Mouse (Mus musculus) midbrain, embryonic 12.5 days (tissue): ENCODE measurements at regions not wholly inside any gene's neighbourhood (a gene's known extent, or its start where the extent isn't known, plus 50 kb on each side); places are given as distances from the start of the nearest gene placed in this dataset.
"Not testable (repeated sequence)": the region's sequence is repeated elsewhere in the genome, so short reads cannot be mapped to it uniquely, and the experiment has no call there.

ENCODE experiments used
- ATAC-seq: fragments of 200-750 bp; cut with Nextera tagmentation; 2 replicates; pipeline ENCODE4 v1.8.0; 2017; ENCODE audit warnings: low read depth, moderate TSS enrichment, moderate library complexity; ENCODE audit not compliant: low FRiP score
- H3K27ac ChIP-seq: fragments of 300-500 bp; sonication (generic); replicated peaks from 2 replicates; pipeline ENCODE4 v1.5.1; 2016; ENCODE audit warnings: mild to moderate bottlenecking
- H3K27me3 ChIP-seq: fragments of 300-500 bp; sonication (generic); 2 replicates; pipeline ENCODE4 v1.6.1; 2016; ENCODE audit warnings: mild to moderate bottlenecking
- H3K36me3 ChIP-seq: fragments of 300-500 bp; sonication (generic); 2 replicates; pipeline ENCODE4 v1.6.1; 2016
- H3K4me1 ChIP-seq: fragments of 300-500 bp; sonication (generic); 2 replicates; pipeline ENCODE4 v1.6.1; 2016
- H3K4me2 ChIP-seq: fragments of 300-500 bp; sonication (generic); replicated peaks from 2 replicates; pipeline ENCODE4 v1.6.1; 2016; ENCODE audit warnings: mild to moderate bottlenecking, moderate library complexity
- H3K4me3 ChIP-seq: fragments of 300-500 bp; sonication (generic); 2 replicates; pipeline ENCODE4 v1.5.1; 2016; ENCODE audit warnings: mild to moderate bottlenecking
- H3K9ac ChIP-seq: fragments of 300-500 bp; sonication (generic); replicated peaks from 2 replicates; pipeline ENCODE4 v1.6.1; 2016; ENCODE audit warnings: mild to moderate bottlenecking, moderate library complexity
- H3K9me3 ChIP-seq: fragments of 300-500 bp; sonication (generic); 2 replicates; pipeline ENCODE4 v1.6.1; 2016; ENCODE audit warnings: mild to moderate bottlenecking
- WGBS: fragments of 180-500 bp; shearing (Covaris S2); methylation state at CpG from one replicate; pipeline ENCODE4 v1.1.7; 2016; 5-methylcytosine and 5-hydroxymethylcytosine counted together

GRCm38 (mm10) chr1:177501288-177501687 is 59.1 kb downstream of the Zbtb18 start:
- no peaks in the 10 kb centered on the region for H3K4me1 ChIP-seq
- H3K4me3 ChIP-seq: no peak overlapping the region
- no peak overlapping the region for H3K4me2 ChIP-seq
- no peak for ATAC-seq
- H3K27ac ChIP-seq: no peak overlapping the region
- no peak overlapping the region for H3K9ac ChIP-seq
- no peaks in the 10 kb centered on the region for H3K9me3 ChIP-seq
- no peaks in the 10 kb centered on the region for H3K27me3 ChIP-seq
- 77% methylated on average over 7 of the region's 7 CpGs for WGBS
- H3K36me3 ChIP-seq: no peaks in the 10 kb centered on the region

- Histone ChIP-seq H3K27me3 (no peaks in the 10 kb centered on the region), H3K36me3 (no peaks in the 10 kb centered on the region), H3K27ac (no peak overlapping the region), H3K9me3 (no peaks in the 10 kb centered on the region), H3K4me3 (no peak overlapping the region), H3K4me2 (no peak overlapping the region), H3K4me1 (no peaks in the 10 kb centered on the region), H3K9ac (no peak overlapping the region)
- no peak for ATAC-seq
- WGBS: 59% methylated on average over 1 of the region's 1 CpGs
These were observed 61.8 kb downstream of the Zbtb18 start for GRCm38 (mm10) chr1:177503946-177504345.

- Histone ChIP-seq H3K9ac (no peak overlapping the region), H3K27ac (no peak overlapping the region), H3K4me1 (no peaks in the 10 kb centered on the region), H3K27me3 (no peaks in the 10 kb centered on the region), H3K36me3 (no peaks in the 10 kb centered on the region), H3K4me3 (no peak overlapping the region), H3K4me2 (no peak overlapping the region), H3K9me3 (no peaks in the 10 kb centered on the region)
- 96% methylated on average over 2 of the region's 2 CpGs for whole genome bisulfite sequencing
- no peak for ATAC-seq
These were observed 62.6 kb downstream of the Zbtb18 start for GRCm38 (mm10) chr1:177504743-177505142.

- not testable (repeated sequence) for H3K4me1 ChIP-seq, H3K9me3 ChIP-seq, H3K27ac ChIP-seq, H3K27me3 ChIP-seq, H3K9ac ChIP-seq, H3K4me2 ChIP-seq, H3K36me3 ChIP-seq, H3K4me3 ChIP-seq, ATAC-seq
- WGBS: 90% methylated on average over 4 of the region's 4 CpGs
These were observed 65.2 kb downstream of the Zbtb18 start for GRCm38 (mm10) chr1:177507398-177507797.

GRCm38 (mm10) chr1:177509786-177510185 is 67.6 kb downstream of the Zbtb18 start:
- no peak overlapping the region for H3K4me3 ChIP-seq
- no peaks in the 10 kb centered on the region for H3K9me3 ChIP-seq
- no peak overlapping the region for H3K4me2 ChIP-seq
- no peaks in the 10 kb centered on the region for H3K27me3 ChIP-seq
- no peaks in the 10 kb centered on the region for H3K36me3 ChIP-seq
- no peak overlapping the region for H3K9ac ChIP-seq
- WGBS: 82% methylated on average over 10 of the region's 10 CpGs
- H3K27ac ChIP-seq: no peak overlapping the region
- H3K4me1 ChIP-seq: 0 out of 2 replicates have a peak, but pooled peaks cover 2% of the 10 kb centered on the region
- no peak for ATAC-seq

- Histone ChIP-seq H3K27me3 (no peaks in the 10 kb centered on the region), H3K9ac (no peak overlapping the region), H3K4me2 (no peak overlapping the region), H3K4me3 (no peak overlapping the region), H3K9me3 (no peaks in the 10 kb centered on the region), H3K36me3 (no peaks in the 10 kb centered on the region), H3K27ac (no peak overlapping the region), H3K4me1 (0 out of 2 replicates have a peak, but pooled peaks cover 2% of the 10 kb centered on the region)
- 73% methylated on average over 2 of the region's 2 CpGs for WGBS
- ATAC-seq: no peak
These were observed 70.0 kb downstream of the Zbtb18 start for GRCm38 (mm10) chr1:177512116-177512515.

GRCm38 (mm10) chr1:177517934-177518610 is 75.9 kb downstream of the Zbtb18 start:
- Histone ChIP-seq H3K27ac (no peak overlapping the region), H3K4me2 (peak overlapping the region; percentile 1; the same call in 1 of the 2 replicates), H3K4me3 (no peak overlapping the region), H3K9me3 (no peaks in the 10 kb centered on the region), H3K27me3 (0 out of 2 replicates have a peak, but pooled peaks cover 5% of the 10 kb centered on the region), H3K36me3 (no peaks in the 10 kb centered on the region), H3K4me1 (peaks cover 22% of the 10 kb centered on the region), H3K9ac (no peak overlapping the region)
- ATAC-seq: peak; percentile 56; the same call in 1 of the 2 replicates
- WGBS: 25% methylated on average over 18 of the region's 18 CpGs

GRCm38 (mm10) chr1:177518897-177519513 is 76.9 kb downstream of the Zbtb18 start:
- 0 out of 2 replicates have a peak, but pooled peaks have one; percentile 12 for ATAC-seq
- Histone ChIP-seq H3K27ac (no peak overlapping the region), H3K4me3 (no peak overlapping the region)

GRCm38 (mm10) chr1:177521110-177521509 is 79.0 kb downstream of the Zbtb18 start:
- ATAC-seq: no peak
- H3K27ac ChIP-seq: no peak overlapping the region
- H3K9me3 ChIP-seq: no peaks in the 10 kb centered on the region
- H3K27me3 ChIP-seq: 0 out of 2 replicates have a peak, but pooled peaks cover 5% of the 10 kb centered on the region
- WGBS: 90% methylated on average over 2 of the region's 2 CpGs
- H3K36me3 ChIP-seq: no peaks in the 10 kb centered on the region
- H3K4me1 ChIP-seq: peaks cover 19% of the 10 kb centered on the region
- no peak overlapping the region for H3K9ac ChIP-seq
- H3K4me3 ChIP-seq: no peak overlapping the region
- no peak overlapping the region for H3K4me2 ChIP-seq

More at GRCm38 (mm10) chr1:177518897-177519513, 76.9 kb downstream of the Zbtb18 start:
- no peak overlapping the region; the same call in 1 of the 2 replicates for H3K4me2 ChIP-seq
- H3K27me3 ChIP-seq: 0 out of 2 replicates have a peak, but pooled peaks cover 5% of the 10 kb centered on the region
- no peak overlapping the region for H3K9ac ChIP-seq
- H3K4me1 ChIP-seq: peaks cover 19% of the 10 kb centered on the region
- WGBS: 35% methylated on average over 13 of the region's 13 CpGs
- no peaks in the 10 kb centered on the region for H3K9me3 ChIP-seq
- no peaks in the 10 kb centered on the region for H3K36me3 ChIP-seq

- no peak overlapping the region for H3K27ac ChIP-seq
- H3K4me2 ChIP-seq: no peak overlapping the region
- H3K36me3 ChIP-seq: no peaks in the 10 kb centered on the region
- H3K9ac ChIP-seq: no peak overlapping the region
- H3K27me3 ChIP-seq: no peaks in the 10 kb centered on the region
- no peaks in the 10 kb centered on the region for H3K4me1 ChIP-seq
- WGBS: 85% methylated on average over 6 of the region's 6 CpGs
- H3K9me3 ChIP-seq: no peaks in the 10 kb centered on the region
- ATAC-seq: no peak
- no peak overlapping the region for H3K4me3 ChIP-seq
These were observed 83.0 kb downstream of the Zbtb18 start for GRCm38 (mm10) chr1:177525141-177525540.

GRCm38 (mm10) chr1:177531791-177532190 is 89.6 kb downstream of the Zbtb18 start:
- ATAC-seq: no peak
- H3K4me3 ChIP-seq: no peak overlapping the region
- 85% methylated on average over 2 of the region's 2 CpGs for WGBS

GRCm38 (mm10) chr1:177532656-177533055 is 90.5 kb downstream of the Zbtb18 start:
- Histone ChIP-seq H3K4me3 (no peak overlapping the region), H3K36me3 (no peaks in the 10 kb centered on the region), H3K4me1 (no peaks in the 10 kb centered on the region), H3K4me2 (no peak overlapping the region), H3K27ac (no peak overlapping the region), H3K9me3 (no peaks in the 10 kb centered on the region), H3K27me3 (no peaks in the 10 kb centered on the region), H3K9ac (no peak overlapping the region)
- ATAC-seq: no peak
- WGBS: 90% methylated on average over 2 of the region's 2 CpGs

More at GRCm38 (mm10) chr1:177531791-177532190, 89.6 kb downstream of the Zbtb18 start:
- H3K27me3 ChIP-seq: no peaks in the 10 kb centered on the region
- no peaks in the 10 kb centered on the region for H3K36me3 ChIP-seq
- H3K9me3 ChIP-seq: no peaks in the 10 kb centered on the region
- H3K4me2 ChIP-seq: no peak overlapping the region
- no peak overlapping the region for H3K27ac ChIP-seq
- no peaks in the 10 kb centered on the region for H3K4me1 ChIP-seq
- no peak overlapping the region for H3K9ac ChIP-seq
